Mouse (Mus musculus) embryonic facial prominence, embryonic 12.5 days (tissue): Measurements from ENCODE around the gene Gm44511. TPM values are rescaled to one million over a fixed set of nuclear protein-coding genes. Genes with fewer than 3 reads are reported as not detected.
A peak's percentile ranks its signal among the peaks of the same experiment; 100 is the strongest.

Source experiments
- ATAC-seq: fragments of 200-750 bp; cut with Nextera tagmentation; 2 replicates; pipeline ENCODE4 v1.8.0; 2017; ENCODE audit not compliant: insufficient number of reproducible peaks, insufficient read depth, low FRiP score, low TSS enrichment
- H3K27ac ChIP-seq: fragments of 300-500 bp; sonication (generic); 2 replicates; pipeline ENCODE4 v1.5.1; 2016; ENCODE audit warnings: mild to moderate bottlenecking
- H3K27me3 ChIP-seq: fragments of 300-500 bp; sonication (generic); 2 replicates; pipeline ENCODE4 v1.6.1; 2016; ENCODE audit warnings: mild to moderate bottlenecking, moderate library complexity
- H3K36me3 ChIP-seq: fragments of 300-500 bp; sonication (generic); 2 replicates; pipeline ENCODE4 v1.6.1; 2016; ENCODE audit warnings: mild to moderate bottlenecking
- H3K4me1 ChIP-seq: fragments of 300-500 bp; sonication (generic); 2 replicates; pipeline ENCODE4 v1.6.1; 2016
- H3K4me2 ChIP-seq: fragments of 300-500 bp; sonication (generic); replicated peaks from 2 replicates; pipeline ENCODE4 v1.6.1; 2016; ENCODE audit warnings: mild to moderate bottlenecking, moderate library complexity
- H3K4me3 ChIP-seq: fragments of 300-500 bp; sonication (generic); 2 replicates; pipeline ENCODE4 v1.5.1; 2016; ENCODE audit warnings: mild to moderate bottlenecking
- H3K9ac ChIP-seq: fragments of 300-500 bp; sonication (generic); 2 replicates; pipeline ENCODE4 v1.6.1; 2016; ENCODE audit warnings: mild to moderate bottlenecking, moderate library complexity
- H3K9me3 ChIP-seq: fragments of 300-500 bp; sonication (generic); 2 replicates; pipeline ENCODE4 v1.6.1; 2016; ENCODE audit warnings: mild to moderate bottlenecking, moderate library complexity
- WGBS: fragments of 180-500 bp; shearing (Covaris S2); methylation state at CpG from one replicate; pipeline ENCODE4 v1.1.7; 2016; 5-methylcytosine and 5-hydroxymethylcytosine counted together
- polyA plus RNA-seq: library from polyadenylated mRNA; unstranded; fragments of >200 nt; fragmentation: Nextera tagmentation; extraction: Ambion mirVana; gene quantifications from 2 replicates; pipeline ENCODE4 v1.2.1, GENCODE M21; 2016

Gene Gm44511
- not detected in 2 replicates for polyA plus RNA-seq

DNA sequence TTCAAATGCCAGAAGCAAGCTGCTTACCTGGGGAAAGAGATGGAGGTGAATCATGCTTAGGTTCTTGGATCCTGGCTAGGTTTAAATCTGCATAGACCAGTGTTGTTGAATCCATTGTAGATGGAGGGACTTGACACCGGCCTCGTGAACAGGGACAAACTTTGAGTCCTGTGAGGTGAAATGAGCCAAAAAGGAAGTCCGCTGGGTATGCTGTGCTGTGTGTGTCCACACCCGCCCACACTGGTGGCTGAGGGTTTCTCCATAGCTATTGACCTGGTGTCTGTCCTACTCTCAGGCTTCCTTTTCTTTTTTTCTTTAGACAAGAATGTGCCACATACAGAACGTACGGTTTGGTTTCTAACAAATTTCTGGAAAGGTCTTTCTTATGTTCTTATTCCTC lies at the start of gene Gm44511, which contains the start of gene Klrb1b:
Gene Gm44511, minus strand, starts transcription at position 184 of the 400 bp plus-strand sequence.
Gene Klrb1b, minus strand, starts transcription at position 200 of the 400 bp plus-strand sequence.
- Histone ChIP-seq H3K4me1 (no peaks in the 10 kb centered on the region), H3K9ac (no peak within 1 kb of the TSS), H3K4me3 (no peak within 1 kb of the TSS), H3K9me3 (no peaks in the 10 kb centered on the region), H3K27me3 (no peaks in the 10 kb centered on the region), H3K36me3 (no peaks in the 10 kb centered on the region), H3K27ac (no peak within 1 kb of the TSS), H3K4me2 (no peak within 1 kb of the TSS)
- 85% methylated on average over 6 of the region's 6 CpGs for WGBS
- no peak for ATAC-seq

DNA sequence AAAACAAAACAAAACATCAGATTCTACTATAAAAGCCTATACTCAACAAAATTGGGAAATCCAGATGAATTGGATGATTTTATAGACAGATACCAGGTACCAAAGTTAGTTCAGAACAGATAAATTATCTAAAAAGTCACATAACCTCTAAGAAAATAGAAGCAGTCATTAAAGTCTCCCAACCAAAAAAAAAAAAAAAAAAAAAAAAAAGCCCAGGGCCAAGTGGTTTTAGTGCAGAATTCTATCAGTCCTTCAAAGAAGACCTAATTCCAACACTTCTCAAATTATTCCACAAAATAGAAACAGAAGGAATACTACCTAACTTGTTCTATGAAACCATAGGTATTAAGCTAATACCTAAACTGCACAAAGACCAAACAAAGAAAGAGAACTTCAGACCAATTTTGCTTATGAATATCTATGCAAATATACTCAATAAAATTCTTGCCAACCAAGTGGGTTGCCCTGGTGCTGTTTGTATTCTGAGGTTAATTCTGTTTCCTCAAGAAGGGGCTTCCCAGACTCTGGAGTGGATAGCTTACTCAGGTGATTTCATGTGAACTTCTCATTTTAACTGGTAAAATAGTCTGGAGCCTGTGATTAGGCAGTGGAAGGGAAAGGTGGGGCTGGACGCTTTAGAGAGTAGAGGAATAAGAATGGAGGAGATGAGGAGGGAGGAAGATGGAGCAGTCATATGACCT lies 45.9 kb upstream of the Gm44511 start:
- Histone ChIP-seq H3K4me3 (no peak overlapping the region), H3K4me2 (no peak overlapping the region), H3K27ac (no peak overlapping the region), H3K9ac (no peak overlapping the region), H3K36me3 (no peaks in the 10 kb centered on the region), H3K27me3 (no peaks in the 10 kb centered on the region), H3K4me1 (no peaks in the 10 kb centered on the region), H3K9me3 (no peaks in the 10 kb centered on the region)
- WGBS, result 72% methylated on average over 1 of the region's 1 CpGs
- ATAC-seq, result no peak

GRCm38 (mm10) chr6:128868861-128869260 lies 42.7 kb upstream of the Gm44511 start:
- ATAC-seq, result no peak
- WGBS, result 23% methylated on average over 3 of the region's 3 CpGs
- H3K36me3 ChIP-seq, result no peaks in the 10 kb centered on the region

DNA sequence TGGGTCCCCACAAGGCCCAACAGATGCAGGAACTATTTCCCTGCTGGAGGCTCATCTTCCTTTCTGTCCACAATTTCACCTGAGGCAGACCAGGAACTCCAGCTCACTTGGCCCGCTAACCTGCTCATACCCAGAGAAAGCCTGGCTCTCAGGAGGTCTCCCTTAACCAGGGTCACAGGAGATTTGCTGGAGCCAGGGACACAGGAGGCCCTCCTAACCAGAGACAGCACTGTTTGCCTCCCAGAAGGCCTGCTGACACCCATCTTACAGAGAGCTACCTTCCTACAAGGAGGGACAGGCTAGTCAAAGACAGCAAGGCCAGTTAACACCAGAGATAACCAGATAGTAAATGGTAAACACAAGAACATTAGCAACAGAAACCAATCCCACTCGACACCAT lies 31.9 kb upstream of the Gm44511 start:
- Histone ChIP-seq H3K9ac (no peak overlapping the region), H3K27ac (no peak overlapping the region), H3K36me3 (no peaks in the 10 kb centered on the region), H3K4me3 (no peak overlapping the region), H3K9me3 (no peaks in the 10 kb centered on the region), H3K4me2 (no peak overlapping the region), H3K4me1 (no peaks in the 10 kb centered on the region), H3K27me3 (no peaks in the 10 kb centered on the region)
- 93% methylated on average over 2 of the region's 2 CpGs for WGBS
- no peak for ATAC-seq

More at GRCm38 (mm10) chr6:128868861-128869260, 42.7 kb upstream of the Gm44511 start:
- no peaks in the 10 kb centered on the region for H3K4me1 ChIP-seq
- no peak overlapping the region for H3K4me2 ChIP-seq
- no peak overlapping the region for H3K4me3 ChIP-seq
- H3K27me3 ChIP-seq, result no peaks in the 10 kb centered on the region
- H3K9ac ChIP-seq, result no peak overlapping the region
- no peaks in the 10 kb centered on the region for H3K9me3 ChIP-seq
- no peak overlapping the region for H3K27ac ChIP-seq

- Histone ChIP-seq H3K27ac (no peak overlapping the region), H3K4me1 (no peaks in the 10 kb centered on the region), H3K4me3 (no peak overlapping the region), H3K36me3 (no peaks in the 10 kb centered on the region), H3K27me3 (no peaks in the 10 kb centered on the region), H3K9me3 (no peaks in the 10 kb centered on the region), H3K4me2 (no peak overlapping the region), H3K9ac (no peak overlapping the region)
- WGBS, result 76% methylated on average over 5 of the region's 5 CpGs
- no peak for ATAC-seq
These were observed 30.1 kb upstream of the Gm44511 start for GRCm38 (mm10) chr6:128856250-128856649.

GRCm38 (mm10) chr6:128855477-128855876 lies 29.4 kb upstream of the Gm44511 start:
- Histone ChIP-seq H3K9ac (no peak overlapping the region), H3K4me2 (no peak overlapping the region), H3K36me3 (no peaks in the 10 kb centered on the region), H3K27me3 (no peaks in the 10 kb centered on the region), H3K9me3 (no peaks in the 10 kb centered on the region), H3K4me1 (no peaks in the 10 kb centered on the region), H3K4me3 (no peak overlapping the region), H3K27ac (no peak overlapping the region)
- 67% methylated on average over 1 of the region's 1 CpGs for WGBS
- ATAC-seq, result no peak

GRCm38 (mm10) chr6:128854895-128855294 lies 28.8 kb upstream of the Gm44511 start:
- H3K36me3 ChIP-seq, result no peaks in the 10 kb centered on the region
- H3K27me3 ChIP-seq, result no peaks in the 10 kb centered on the region
- no peaks in the 10 kb centered on the region for H3K9me3 ChIP-seq
- no peak overlapping the region for H3K4me3 ChIP-seq
- H3K9ac ChIP-seq, result no peak overlapping the region
- no peak overlapping the region for H3K4me2 ChIP-seq
- whole genome bisulfite sequencing, result 88% methylated on average over 3 of the region's 3 CpGs
- no peak overlapping the region for H3K27ac ChIP-seq
- no peak for ATAC-seq
- H3K4me1 ChIP-seq, result no peaks in the 10 kb centered on the region

GRCm38 (mm10) chr6:128854024-128854820 lies 28.1 kb upstream of the Gm44511 start:
- no peaks in the 10 kb centered on the region for H3K36me3 ChIP-seq
- H3K9ac ChIP-seq, result no peak overlapping the region
- 39% methylated on average over 12 of the region's 12 CpGs for WGBS
- H3K27me3 ChIP-seq, result no peaks in the 10 kb centered on the region
- ATAC-seq, result peak; percentile 80
- no peaks in the 10 kb centered on the region for H3K9me3 ChIP-seq
- no peak overlapping the region for H3K27ac ChIP-seq
- H3K4me2 ChIP-seq, result no peak overlapping the region
- no peaks in the 10 kb centered on the region for H3K4me1 ChIP-seq
- no peak overlapping the region for H3K4me3 ChIP-seq

- ATAC-seq, result no peak
- Histone ChIP-seq H3K9ac (no peak overlapping the region), H3K9me3 (no peaks in the 10 kb centered on the region), H3K4me1 (no peaks in the 10 kb centered on the region), H3K4me2 (no peak overlapping the region), H3K36me3 (no peaks in the 10 kb centered on the region), H3K4me3 (no peak overlapping the region), H3K27me3 (no peaks in the 10 kb centered on the region), H3K27ac (no peak overlapping the region)
- 91% methylated on average over 3 of the region's 3 CpGs for WGBS
These were observed 26.7 kb upstream of the Gm44511 start for GRCm38 (mm10) chr6:128852766-128853165.

DNA sequence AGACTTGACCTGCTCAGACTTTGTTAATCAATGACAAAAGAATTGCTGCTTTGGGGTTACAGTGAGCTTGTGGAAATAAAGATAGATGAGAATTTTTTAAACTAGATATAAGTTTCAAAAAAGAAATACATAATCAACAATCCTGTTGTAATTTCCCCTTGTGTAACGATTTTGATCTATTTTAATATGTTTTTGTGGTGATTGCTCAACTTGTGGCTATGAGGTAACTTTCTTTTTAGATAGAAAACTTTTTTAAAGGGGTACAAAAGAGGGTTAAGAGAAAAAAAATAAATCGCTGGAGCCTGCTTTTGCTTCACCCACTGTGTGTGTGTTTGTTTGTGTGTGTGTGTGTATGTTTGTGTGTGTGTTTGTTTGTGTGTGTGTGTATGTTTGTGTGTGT lies 25.0 kb upstream of the Gm44511 start:
- H3K27ac ChIP-seq, result no peak overlapping the region
- ATAC-seq, result no peak
- H3K36me3 ChIP-seq, result no peaks in the 10 kb centered on the region
- no peak overlapping the region for H3K4me2 ChIP-seq
- no peaks in the 10 kb centered on the region for H3K9me3 ChIP-seq
- H3K4me1 ChIP-seq, result no peaks in the 10 kb centered on the region
- no peak overlapping the region for H3K4me3 ChIP-seq
- H3K27me3 ChIP-seq, result no peaks in the 10 kb centered on the region
- no peak overlapping the region for H3K9ac ChIP-seq
- WGBS, result 84% methylated on average over 2 of the region's 2 CpGs

- H3K9ac ChIP-seq, result no peak overlapping the region
- H3K36me3 ChIP-seq, result no peaks in the 10 kb centered on the region
- no peak overlapping the region for H3K4me2 ChIP-seq
- H3K4me1 ChIP-seq, result no peaks in the 10 kb centered on the region
- ATAC-seq, result no peak
- no peak overlapping the region for H3K4me3 ChIP-seq
- H3K27ac ChIP-seq, result no peak overlapping the region
- 66% methylated on average over 2 of the region's 2 CpGs for WGBS
- H3K9me3 ChIP-seq, result no peaks in the 10 kb centered on the region
- no peaks in the 10 kb centered on the region for H3K27me3 ChIP-seq
These were observed 24.6 kb upstream of the Gm44511 start for GRCm38 (mm10) chr6:128850671-128851070.

GRCm38 (mm10) chr6:128849902-128850301 lies 23.8 kb upstream of the Gm44511 start:
- Histone ChIP-seq H3K4me1 (no peaks in the 10 kb centered on the region), H3K4me3 (no peak overlapping the region), H3K27me3 (no peaks in the 10 kb centered on the region), H3K27ac (no peak overlapping the region), H3K9ac (no peak overlapping the region), H3K4me2 (no peak overlapping the region), H3K9me3 (no peaks in the 10 kb centered on the region), H3K36me3 (no peaks in the 10 kb centered on the region)
- no peak for ATAC-seq
- WGBS, result 62% methylated on average over 2 of the region's 2 CpGs
